Mouse (Mus musculus): Measurements from ENCODE around the gene Gemin7.

Gemin7 gene

DNA sequence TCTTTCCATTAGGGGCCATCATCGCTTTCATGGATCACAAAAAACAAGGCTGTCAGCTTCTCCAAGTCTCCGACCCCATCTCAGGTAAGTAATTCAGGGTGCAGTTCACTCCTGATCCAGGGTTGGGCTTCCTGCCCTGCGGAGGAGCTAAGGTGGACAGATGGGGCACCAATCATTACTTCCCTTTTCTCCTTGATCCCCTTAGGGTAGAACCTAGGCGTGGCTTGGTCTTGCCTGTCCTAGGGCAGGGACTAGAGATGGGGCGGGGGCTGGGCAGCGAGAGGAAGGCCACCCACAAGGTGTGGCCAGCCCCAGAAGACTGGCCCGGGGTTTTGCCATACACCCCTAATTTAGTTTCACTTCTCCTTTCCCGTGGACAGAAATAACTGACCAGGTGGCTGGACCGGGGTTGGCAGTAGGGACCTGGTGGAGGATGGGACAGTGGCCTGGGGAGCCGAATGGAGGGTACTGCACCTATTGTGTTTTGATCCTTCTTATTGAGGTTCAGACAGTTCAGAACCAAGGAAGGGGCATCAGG lies 551 bp upstream of the Gemin7 start:
- DNase-seq (ENCODE audit: low read depth, low spot score) = no peak

DNA sequence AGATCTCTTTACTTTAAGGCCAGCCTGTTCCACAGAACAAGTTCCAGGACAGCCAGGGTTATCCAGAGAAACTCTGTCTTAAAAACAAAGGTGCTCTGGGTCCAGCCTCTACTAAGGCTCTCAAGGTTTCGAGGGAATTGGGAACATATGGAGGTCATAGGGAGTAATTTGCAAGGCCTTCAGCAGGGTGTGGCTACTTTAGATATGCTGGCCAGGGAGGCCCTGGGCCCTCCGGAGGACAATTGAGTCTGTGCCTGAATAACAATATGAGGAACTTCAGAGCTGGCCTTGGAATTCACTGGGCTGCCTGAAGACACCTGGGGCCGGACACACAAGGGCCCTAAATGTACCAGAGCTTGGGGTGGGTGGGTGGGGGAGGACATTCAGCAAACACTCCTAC lies 1.8 kb downstream of the Gemin7 start:
- no peak for DNase-seq (ENCODE audit: low read depth, low spot score)

DNA sequence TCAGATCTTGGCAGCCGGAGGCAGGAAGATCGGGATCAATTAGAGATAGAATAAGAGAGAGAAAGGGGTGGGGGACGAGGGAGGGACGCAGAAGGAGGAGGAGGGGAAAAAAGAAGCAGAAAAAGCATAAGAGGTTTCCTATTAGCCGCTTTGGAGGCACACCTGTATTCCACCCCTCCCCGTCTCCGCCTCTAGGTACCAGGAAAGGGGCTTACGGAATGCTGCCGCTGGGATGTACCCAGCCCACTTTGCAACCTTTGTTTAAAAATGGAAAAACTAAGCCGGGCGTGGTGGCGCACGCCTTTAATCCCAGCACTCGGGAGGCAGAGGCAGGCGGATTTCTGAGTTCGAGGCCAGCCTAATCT lies 3.6 kb downstream of the Gemin7 start:
- DNase-seq (ENCODE audit: low read depth, low spot score) = no peak

DNA sequence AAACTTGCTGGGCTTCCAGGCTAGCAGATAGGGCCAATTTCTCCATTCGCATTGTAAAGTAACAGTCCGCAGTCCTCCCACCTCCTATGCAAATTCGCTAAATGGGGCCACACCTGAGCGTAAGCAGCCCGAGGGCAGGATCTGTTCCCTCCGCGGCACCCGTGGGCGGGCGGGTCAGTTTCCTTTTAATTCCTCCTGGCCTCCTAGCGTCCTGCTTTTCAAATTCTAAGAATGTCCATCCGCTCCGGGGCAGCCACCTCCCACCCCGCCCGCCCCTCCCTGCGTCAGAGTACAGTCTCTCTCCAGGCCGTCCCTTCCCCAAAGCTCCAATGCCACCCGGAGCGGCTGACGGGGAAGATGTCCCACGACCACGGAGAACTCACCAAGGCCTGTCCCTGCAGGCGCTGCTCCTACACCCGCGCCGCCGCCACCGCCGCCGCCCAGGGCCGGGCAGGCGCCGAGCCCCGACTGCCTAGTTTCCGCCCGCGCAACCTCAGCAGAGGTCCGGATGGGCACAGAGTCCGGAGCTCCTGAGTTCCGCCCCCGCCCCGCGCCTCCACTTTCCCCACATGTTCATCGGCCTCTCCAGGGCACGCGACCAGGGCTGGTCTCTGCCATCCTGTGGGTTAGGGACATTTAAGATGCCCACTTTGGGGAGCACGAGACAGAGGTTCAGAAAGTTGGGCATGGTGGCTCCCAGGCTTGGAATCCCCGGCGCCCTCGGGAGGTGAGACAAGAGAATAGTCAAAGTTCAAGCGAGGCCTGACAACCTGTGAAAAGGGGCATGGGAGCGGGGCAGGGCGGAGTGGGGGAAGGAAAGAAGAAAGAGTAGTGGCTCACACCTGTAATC lies 4.2 kb downstream of the Gemin7 start:
- peak; percentile 88 for DNase-seq (ENCODE audit: low read depth, low spot score)

DNA sequence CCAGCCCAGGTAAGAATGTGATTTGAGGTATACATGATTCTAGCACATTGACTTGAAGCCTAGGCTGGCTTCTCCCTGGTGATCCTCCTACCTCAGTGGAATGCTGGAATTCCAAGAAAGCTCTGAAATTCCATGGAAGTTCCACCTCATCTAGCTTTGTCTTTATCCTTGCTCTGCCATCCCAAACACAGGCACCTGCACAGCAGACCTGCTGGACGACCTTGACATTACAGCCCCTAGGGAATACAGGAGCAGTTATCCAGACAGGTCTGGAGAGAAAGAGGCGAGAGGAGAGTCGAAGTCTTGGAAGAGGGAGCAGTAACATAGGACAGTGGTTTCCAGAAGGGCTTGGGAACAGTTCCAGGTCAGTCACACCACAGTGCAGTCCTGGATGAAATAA lies 7.7 kb downstream of the Gemin7 start:
- DNase-seq (ENCODE audit: low read depth, low spot score) = no peak

DNA sequence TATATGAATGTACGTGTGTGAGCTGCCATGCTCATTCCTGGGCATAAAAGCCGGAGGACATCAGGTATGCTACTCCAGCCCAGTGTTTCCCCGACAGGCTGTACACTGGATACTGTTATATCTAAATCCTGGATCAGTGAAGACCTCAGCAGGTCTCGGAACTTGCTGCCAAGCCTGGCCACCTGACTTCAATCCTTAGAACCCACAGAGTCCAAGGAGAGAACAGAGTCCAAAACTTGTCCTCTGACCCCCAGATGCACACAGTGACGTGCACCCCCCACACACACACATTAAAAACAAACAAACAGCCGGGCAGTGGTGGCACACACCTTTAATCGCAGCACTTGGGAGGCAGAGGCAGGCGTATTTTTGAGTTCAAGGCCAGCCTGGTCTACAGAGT lies 10.0 kb downstream of the Gemin7 start:
- DNase-seq (ENCODE audit: low read depth, low spot score) = no peak

DNA sequence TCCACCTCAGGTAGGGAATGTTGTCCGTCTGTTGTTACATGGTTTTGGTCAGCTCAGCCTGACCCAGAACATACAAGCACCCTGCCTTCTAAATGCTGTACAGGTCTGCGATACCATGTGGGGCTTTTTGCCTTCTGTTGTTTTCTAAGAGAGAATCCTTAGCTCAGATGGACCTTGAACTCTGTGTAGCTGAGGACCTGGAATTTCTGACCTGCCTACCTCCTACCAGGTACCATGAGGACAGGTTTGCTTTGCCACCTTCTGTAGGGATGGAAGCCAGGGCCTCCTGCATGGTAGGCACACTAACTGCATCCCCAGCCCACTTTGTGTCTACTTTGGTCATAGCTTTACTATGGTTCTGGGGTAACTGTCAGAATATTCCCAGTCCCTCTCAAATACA lies 11.6 kb downstream of the Gemin7 start:
- no peak for DNase-seq (ENCODE audit: low read depth, low spot score)

DNA sequence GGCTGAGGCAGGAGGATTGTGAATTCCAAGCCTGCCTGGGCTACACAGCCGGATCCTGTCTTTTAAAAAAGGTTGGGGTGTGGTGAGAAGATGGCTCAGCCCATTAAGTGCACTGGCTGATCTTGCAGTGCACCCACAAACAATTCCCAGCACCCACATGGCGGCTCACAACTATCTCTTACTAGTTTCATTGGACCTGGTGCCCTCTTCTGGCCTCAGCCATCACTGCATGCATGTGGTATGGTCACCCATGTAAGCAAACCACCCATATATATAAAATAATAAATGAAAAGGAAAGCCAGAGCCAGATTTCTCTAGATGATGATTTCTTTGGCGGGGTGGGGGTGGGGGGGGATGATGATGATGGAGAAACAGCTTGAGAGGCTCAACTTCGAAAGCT lies 12.9 kb downstream of the Gemin7 start:
- DNase-seq (ENCODE audit: low read depth, low spot score) = no peak

DNA sequence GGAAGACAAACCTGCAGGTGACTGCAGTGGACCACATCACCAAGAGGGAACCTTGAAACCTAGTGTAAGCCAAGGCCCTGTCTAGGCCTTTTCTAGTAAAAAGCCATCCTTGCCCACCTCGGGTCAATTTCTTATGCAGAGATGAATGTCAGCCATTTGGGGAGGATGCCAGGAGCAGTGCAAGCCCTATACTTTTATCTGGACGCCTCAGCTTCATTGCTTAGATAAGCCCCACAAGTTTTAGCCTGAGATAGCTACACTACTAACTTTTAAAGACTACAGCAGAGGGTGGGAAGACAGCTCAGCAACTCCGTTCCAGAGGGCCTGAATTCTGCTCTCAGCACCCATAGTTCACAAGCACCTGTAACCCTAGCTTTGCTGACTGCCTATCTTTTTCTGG lies 13.5 kb downstream of the Gemin7 start:
- no peak for DNase-seq (ENCODE audit: low read depth, low spot score)

DNA sequence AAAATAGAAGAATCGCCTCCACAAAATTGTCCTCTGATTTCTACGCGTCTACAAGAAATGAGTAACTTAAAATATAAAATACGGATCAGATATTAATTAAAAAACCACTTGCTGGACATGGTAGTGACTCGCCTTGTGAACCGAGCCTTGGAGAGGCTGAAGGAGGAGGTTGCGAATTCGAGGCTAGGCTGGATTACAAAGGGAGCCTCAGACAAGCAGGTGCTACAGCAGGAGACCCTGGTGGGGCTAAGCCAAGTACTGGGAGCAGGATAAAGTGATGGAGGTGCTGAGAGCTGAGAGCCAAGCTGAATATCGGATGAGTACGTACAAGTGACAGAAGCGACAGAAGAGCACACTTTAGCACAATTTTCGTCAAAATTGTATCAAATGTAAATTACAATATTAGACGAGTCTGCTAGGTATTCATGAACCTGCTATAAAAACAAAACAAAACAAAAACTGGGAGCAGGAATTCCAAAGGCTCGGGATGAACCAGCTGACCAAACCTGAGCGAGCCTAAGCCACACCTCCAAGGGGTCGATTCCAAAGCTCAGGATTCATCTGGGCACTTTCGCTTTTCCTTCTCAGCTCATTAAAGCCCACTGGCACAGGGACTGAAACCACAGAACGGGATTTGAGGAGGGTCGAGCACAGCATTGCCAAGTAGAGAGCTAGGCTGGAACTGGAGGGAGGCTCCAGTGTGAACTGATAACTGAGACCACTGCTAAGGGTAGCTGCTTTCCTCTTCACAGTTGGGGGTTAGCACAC lies 14.6 kb downstream of the Gemin7 start, which contains the start of gene Ppp1r37:
TSS of gene Ppp1r37 (minus strand) at position 434 of the 768 bp plus-strand sequence.
- DNase-seq (ENCODE audit: low read depth, low spot score) = no peak

DNA sequence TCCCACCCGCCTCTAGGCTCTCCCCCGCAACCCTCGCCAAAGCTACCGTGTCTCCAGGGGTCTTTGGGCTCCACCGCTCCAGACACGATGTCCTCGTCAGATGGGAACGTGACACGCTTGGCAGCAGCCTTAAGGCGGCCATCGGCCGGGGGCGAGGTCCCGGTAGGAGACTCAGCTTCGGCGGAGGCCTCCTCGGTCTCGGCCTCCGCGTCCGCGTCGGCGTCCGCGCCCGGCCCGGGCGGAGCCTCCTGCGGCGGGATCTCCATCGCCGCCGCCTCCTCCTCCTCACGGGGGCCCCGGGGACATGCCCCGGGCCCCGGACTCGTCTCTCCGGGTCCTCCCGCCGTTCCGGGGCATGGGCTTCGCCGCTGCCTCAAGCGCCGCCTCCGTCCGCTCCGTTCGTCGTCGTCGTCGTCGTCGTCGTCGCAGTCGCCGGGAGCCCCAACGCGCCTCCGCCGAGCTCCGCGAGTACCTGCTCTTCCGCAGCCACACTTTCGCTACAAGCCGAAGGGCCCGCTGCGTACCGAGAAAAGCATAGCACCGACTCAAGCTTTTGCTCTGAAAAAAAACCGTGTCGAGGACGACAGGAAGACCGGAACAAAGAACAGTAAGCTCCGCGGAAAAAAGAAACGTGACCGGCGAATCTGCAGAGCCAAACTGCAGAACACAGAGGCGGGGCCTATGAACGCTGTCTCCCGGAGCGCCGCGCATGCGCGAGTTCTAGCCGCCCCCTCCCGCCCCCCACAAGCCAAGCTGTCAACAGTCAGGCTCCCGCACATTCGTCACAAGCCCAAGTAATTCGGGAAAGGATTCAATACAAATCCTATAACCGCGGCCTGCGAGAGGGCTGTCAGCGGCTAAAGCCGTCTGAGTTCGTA lies 15.4 kb downstream of the Gemin7 start:
- peak; percentile 96 for DNase-seq (ENCODE audit: low read depth, low spot score)

DNA sequence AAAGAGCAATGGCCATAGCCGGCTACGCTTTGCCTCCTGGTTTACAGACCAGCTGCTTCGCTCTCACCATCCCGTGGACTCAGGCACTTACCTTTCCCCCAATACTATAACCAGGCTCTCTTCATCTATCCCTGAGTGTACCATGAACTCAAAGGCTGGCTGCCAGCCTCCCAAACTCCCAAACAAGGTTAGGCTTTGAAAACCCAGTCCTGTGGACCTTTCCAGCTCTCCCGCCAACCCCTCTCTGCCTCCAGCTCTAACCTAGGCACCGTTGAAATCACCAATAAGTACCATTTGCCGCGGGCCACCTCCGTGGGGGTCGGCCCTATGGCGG lies 16.0 kb downstream of the Gemin7 start:
- DNase-seq (ENCODE audit: low read depth, low spot score) = no peak

DNA sequence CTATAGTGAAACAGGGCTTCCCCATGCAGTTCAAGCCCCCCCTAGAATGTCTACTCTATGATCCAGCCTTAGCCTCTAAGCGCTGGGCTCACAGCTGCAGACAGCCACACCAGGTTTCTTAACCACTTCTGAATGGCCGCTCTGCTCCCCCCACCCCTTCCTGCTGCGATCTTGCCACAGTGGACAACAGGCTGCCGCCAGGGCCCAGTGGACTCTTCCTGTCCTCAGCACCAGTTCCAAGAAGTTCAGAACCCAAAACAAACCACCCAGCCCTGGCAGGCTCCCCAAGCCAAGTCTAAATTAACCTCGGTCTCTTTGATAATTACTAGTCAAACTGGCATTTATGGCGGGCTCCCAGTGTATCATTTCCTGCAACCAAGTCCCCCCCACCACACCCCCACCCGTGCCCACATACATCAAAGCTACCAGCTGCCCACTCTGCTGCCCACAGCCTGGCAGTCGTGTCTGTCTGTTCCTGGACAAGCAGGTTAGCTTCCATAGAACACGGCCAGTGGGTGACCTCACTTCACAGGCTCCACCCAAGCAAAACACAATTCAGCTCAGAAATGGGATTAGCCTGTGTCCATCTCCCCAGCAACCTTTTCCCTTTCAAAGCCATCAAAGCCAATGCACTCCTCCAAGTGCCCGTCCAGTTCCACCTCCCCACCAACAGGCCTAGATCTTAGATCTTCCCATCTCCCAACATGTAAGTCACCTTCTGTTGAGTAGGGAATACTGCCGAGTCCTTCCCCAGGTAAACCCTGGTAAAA lies 16.7 kb downstream of the Gemin7 start:
- no peak for DNase-seq (ENCODE audit: low read depth, low spot score)

DNA sequence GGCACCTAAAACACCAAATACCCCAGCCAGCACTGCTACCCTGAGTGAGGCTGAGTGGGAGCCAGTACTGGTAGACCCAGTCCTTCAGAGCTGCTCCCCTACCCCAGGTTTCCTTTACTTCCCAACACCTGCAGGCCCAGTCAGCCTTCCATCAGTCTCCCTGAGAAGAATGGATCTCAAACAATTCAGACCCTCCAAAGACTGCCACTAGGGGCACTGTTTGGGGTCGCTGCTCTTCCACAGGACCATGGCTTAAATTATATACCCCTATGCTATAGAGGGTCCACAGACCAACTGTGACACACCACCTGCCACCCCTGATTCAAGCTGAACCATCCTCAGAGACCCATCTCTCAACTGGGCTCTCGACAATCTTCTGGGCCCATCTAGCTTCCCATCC lies 18.4 kb downstream of the Gemin7 start:
- peak; percentile 44 for DNase-seq (ENCODE audit: low read depth, low spot score)

DNA sequence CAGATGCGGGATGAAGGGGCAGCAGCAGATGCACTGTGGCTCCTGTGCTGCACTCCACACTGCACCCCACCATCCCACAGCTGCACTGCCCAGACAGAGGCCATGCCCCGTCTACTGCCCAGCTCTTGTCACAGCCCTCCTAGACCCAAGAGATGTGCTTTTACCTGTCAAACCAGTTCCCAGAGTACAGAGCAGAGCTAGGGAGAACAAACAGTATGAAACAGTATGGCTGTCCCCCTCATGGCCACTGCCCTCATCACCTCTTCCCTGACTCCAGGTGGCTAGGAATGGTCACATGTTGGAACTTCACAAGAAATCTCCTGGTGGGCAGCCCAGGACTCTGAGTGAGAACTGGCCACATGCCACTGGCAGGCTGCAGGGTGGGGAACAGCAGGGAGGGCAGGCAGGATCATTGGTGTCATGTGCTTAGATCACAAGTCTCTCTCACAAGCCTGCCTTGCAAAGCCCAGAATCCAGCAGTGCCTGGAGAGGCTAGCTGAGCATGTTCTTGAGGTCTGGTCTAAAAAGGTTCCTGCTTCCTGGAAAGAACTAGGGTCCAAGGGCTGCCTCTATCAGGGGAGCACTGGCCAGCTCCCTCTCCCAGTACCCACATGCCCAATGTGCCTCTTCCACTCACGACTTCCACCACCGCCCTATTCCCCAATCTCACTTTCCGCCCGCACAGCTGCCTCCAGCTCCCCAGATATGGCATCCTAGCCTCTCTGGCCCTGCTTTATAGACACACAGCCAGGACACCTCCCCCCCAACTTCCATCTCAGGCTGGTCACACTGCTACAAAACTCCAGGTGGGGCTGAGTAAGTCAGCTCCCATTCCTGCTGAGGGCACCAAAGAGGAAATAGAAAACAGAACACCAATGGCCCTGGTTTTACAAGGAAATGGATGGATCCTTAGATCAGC lies 19.2 kb downstream of the Gemin7 start:
- no peak for DNase-seq (ENCODE audit: low read depth, low spot score)

DNA sequence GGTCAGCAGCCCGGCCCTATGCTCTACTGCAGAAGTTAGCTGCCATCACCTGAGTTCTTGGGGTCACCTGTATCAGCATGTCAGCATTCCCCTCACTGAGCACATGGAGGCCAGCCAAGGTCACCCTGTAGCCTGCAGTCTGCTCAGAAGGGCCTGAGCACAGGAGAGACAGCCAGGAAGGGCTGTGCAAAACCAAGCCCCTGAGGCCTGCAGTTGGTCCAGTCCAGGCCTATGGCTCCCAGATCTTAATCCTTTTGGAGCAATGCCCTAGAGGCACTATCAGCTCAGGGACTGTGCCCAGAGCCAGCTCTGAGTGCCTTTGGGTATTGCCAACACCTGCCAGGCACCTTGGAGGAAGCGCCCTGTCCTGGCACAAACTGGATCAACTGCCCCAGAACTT lies 20.3 kb downstream of the Gemin7 start:
- no peak for DNase-seq (ENCODE audit: low read depth, low spot score)

DNA sequence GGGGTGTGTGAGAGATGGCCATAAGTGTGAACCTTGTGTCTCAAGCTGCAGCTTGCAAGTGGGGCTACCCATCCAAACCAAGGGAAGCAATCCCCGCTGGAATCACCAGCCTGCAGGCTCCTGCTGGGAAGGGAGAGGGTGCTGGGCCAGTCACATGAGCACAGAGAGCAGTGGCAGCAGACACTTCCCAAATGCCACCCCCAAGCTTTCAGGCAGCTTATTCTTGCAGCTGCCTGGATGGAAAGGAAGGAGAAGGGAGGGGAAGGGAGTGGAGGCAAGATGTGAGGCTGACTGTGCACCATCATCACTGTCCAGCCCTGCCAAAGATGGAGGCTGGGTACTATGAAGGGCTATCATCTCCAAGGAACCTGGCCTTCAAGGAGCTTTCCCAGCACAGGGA lies 23.2 kb downstream of the Gemin7 start:
- no peak for DNase-seq (ENCODE audit: low read depth, low spot score)

DNA sequence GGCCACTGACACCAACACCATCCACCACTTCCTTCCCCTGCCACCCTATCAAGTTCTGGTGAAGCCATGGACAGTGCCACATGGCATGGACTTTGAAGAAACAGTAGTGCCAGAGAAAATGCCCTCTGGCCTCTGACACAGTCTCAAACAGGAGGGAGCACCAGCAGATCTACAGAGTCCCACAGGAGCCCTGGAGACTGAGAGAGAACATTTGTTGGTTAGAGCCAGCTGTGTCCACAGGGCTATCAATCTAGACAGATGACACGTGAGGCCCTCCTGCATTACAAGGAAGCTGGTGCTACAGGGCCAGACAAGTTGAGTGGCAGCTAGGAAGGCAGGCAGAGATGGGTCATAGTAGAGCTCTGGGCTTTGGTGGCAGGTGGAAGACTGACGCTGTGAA lies 25.0 kb downstream of the Gemin7 start:
- DNase-seq (ENCODE audit: low read depth, low spot score) = peak; percentile 43

DNA sequence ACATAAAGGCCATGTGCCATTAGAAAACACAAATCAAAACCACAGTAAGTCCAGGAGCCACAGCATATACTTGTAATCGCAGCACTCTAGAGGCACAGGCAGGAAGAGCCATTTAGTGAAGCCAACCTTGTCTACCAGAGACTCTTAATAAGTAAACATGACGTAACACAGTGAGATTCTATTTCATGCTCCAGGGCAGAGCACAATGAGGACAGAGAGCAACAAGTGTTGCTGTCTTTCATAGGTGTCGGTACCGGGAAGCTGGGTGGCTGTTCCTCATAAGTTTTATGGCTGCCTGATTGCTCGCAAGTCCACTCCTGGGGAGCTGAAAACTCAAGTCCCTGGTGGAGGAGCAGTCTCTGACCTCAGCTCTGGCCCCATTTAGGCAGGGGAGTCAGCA lies 25.8 kb downstream of the Gemin7 start:
- DNase-seq (ENCODE audit: low read depth, low spot score) = no peak

DNA sequence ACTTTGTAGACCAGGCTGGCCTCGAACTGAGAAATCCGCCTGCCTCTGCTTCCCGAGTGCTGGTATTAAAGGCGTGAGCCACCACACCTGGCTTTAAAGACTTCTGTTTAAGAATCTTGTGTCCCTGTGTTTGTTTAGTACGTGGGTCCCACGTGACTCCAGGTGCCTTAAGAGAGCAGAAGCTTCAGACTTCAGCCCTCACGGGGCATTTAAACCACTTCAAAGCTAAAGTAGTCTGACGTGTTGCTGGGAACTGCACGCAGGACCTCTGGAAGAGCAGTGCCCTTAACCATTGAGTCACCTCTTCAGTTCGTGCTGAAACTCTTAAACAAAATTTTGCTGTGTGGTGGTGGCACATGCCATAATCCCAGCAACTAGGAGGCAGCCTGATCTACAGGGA lies 28.0 kb downstream of the Gemin7 start:
- no peak for DNase-seq (ENCODE audit: low read depth, low spot score)
